Mouse (Mus musculus): ENCODE measurements at regions not wholly inside any gene's neighbourhood (a gene's known extent, or its start where the extent isn't known, plus 50 kb on each side); places are given as distances from the start of the nearest gene placed in this dataset.

- DNase-seq: no peak
These were observed 61.7 kb downstream of the Thnsl1 start for GRCm38 (mm10) chr2:21267149-21267761.

DNA sequence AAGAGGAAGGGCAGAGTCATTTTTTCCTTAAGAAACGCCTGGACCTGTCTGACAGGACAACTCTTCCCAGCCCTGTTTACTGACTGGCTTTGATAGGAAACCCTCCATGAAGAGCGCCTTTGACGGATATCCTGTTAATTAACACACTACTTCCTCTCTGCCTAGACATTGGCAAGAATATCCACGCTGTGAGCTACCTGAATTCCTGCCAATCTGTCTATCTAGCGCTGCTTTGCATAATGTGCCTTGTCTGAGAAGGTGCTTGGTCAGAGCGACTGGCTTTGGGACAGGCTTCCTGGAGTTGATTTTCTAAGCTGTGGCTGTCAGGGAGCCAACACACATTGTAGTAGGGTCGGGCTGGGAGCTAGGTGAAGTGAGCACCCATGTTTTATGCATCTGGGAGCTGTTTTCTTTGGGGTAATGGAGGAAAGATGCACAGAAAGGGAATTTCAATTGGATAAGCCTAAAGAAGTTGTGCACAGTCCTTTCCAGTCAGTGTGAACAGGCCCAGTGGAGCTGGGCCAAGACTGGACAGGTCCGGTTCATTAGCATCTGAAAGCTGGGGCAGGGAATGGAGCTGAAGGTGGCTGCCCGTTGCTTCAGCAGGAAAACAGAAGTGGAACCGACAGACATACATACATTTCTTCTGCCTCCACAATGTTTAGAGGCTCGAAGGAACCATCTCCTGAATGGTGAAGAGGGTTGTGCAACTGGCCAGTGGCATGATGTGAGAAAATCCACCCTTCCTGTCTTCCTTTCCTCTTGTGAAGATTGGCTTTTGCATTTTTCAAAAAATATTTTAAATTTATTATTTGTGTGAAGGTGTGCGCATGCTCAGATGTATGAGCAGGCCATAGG, 64.7 kb downstream of the Thnsl1 start:
- DNase-seq: peak; percentile 40

GRCm38 (mm10) chr2:21273416-21273815, 67.9 kb downstream of the Thnsl1 start:
- no peak for DNase-seq

DNA sequence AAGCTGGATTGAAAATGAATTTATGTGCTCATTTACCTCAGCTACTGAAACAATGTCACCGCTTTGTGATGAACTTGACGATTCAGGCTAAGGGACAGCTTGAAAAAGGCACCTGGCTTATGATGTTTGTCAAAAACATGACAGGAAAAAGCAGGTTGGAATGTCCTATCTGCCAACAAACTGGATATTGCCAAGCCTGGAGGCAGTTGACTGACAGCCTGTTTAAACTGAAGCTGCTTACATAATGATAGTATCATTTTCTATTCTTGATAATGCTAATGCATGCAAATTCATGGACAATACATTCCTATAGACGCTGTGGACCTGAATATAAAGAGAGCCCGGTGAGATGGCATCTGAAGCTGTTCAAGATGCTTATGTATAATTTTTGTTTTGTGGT, 69.8 kb downstream of the Thnsl1 start:
- no peak for DNase-seq

- peak; percentile 94 for DNase-seq
These were observed 75.4 kb downstream of the Thnsl1 start for GRCm38 (mm10) chr2:21280794-21281420.

GRCm38 (mm10) chr2:21282505-21283200, 77.1 kb downstream of the Thnsl1 start:
- no peak for DNase-seq

- DNase-seq: no peak
These were observed 79.4 kb downstream of the Thnsl1 start for GRCm38 (mm10) chr2:21284881-21285280.

GRCm38 (mm10) chr2:21287786-21288185, 79.6 kb upstream of the Gpr158 start:
- DNase-seq: no peak

GRCm38 (mm10) chr2:21292669-21293151, 74.6 kb upstream of the Gpr158 start:
- no peak for DNase-seq

DNA sequence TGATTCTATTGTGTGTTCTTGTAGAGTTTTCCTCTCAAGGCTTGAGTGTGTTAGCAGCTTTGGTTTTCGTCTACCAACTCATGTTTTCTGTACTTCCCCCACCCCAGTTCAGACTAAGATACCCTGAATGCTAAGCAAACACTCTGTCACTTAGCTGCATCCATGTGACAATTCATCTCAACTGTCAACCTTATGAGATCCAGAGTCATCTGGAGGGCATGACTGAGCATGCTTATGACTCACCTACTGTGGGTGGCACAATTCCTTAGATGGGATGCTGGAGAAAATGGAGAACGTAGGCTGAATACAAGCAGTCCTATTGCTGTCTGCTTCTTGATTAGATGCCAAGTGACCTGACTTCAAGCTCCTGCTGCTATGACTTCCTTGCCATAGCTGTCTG, 73.3 kb upstream of the Gpr158 start:
- no peak for DNase-seq

DNA sequence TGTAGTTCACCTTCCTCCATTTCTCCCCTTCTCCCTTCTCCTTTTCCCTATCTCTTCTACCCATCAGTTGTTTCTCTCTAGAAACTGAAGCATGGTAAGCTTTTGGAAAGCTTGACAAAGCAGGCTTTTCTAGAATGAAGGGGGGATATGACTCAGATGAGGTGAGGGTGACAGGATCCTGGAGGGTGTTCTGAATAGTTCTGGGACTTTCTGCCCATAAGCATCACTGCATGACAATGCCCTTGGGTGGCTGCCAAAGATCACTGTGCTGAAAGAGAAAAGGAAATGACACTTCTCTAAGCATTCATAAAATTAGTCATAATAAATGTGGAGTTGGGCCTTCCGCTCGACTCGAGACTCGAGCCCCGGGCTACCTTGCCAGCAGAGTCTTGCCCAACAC, 67.7 kb upstream of the Gpr158 start:
- DNase-seq: no peak

Measured in cerebellum, adult 11-12 months (tissue).